Mouse (Mus musculus): ENCODE measurements around the gene Irx4.

- no peak for TF ChIP-seq TCF12 (IDR thresholded peaks at IDR 0.05; ENCODE audit: low read depth, low read length)
- no peak for TF ChIP-seq GATA1 (IDR thresholded peaks at IDR 0.05; ENCODE audit: low read depth, low read length)
- TF ChIP-seq SMC3 (IDR thresholded peaks at IDR 0.05; ENCODE audit: low read depth, low read length): no peak
- TF ChIP-seq ZKSCAN1 (IDR thresholded peaks at IDR 0.05; ENCODE audit: low read depth, low read length): no peak
Measured at GRCm38 (mm10) chr13:73251222-73251621, 9.1 kb upstream of the Irx4 start.
